Mouse (Mus musculus) embryonic fibroblast, embryonic 13.5 days (primary cell): ENCODE data around the gene Mkrn2.

Experiments
- CTCF ChIP-seq: IDR thresholded peaks from 2 replicates; pipeline ENCODE4 v1.5.1; 2011; ENCODE audit warnings: mild to moderate bottlenecking, control low read depth, low read length, moderate library complexity, borderline replicate concordance; ENCODE audit not compliant: insufficient read depth
- POLR2A ChIP-seq: IDR thresholded peaks from 2 replicates; pipeline ENCODE4 v1.6.1; 2011; ENCODE audit warnings: low read depth, mild to moderate bottlenecking, control low read depth, low read length, moderate library complexity

DNA sequence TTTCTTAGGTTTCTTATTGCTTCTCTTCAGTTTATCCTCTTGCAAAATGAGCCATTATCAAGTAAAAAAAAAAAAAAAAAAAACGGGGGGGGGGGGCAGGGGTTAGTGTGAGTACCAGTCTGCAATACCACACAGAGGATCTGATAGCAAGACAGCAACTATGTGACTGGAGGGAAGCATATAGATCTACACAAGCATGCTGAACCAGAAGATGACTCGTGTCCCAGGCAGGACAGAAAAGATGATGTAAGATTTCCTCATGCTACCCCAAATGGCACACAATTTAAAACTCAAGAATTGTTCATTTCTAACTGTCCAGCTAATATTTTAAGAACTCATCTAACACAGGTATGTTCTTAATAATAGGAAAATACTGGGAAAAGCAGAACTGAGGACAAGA is 52.2 kb downstream of the Mkrn2 start:
- TF ChIP-seq POLR2A (no peak), CTCF (no peak)
